Comparison of ENCODE assay signal across 8 mouse cellular contexts in the genomic region with DNA sequence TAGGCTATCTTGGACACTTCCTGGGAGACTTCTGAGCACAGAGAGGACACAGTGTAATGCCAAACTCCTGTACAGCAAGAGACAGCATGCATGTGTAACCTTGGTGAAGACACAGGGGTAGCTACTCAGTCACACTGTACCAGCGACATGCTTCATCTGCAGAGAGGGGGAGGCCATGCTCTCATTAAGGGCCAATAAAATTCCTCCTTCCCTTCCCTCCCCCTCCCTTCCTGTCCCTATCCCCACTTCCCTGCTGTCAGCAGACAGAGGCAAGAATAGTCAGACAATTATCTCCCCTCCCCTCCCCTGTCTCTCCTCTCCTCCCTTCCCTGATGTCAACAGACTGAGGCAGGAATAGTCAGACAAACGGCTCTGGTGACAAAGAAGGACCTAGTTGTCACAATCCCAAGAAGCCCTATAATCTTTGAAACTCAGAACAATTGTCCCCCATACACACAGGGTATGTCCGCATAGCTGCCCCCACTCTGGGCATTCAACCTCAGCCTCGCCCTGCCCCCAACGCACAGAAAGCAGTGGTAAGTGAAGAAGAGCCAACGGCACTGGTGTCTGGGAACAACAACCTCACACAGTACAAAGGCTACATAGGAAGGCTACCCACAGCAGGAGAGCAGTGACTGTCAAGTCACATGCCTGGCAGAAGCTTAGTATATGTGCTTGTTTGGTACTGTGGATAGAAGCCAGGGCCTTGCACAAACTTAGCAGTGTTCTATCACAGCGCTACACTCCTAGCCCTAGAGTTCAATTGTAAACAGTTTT. TPM values are rescaled to one million over a fixed set of nuclear protein-coding genes. Genes with fewer than 3 reads are reported as not detected.
DNase-seq lines count a peak whose midpoint lies in the region; ATAC-seq and TF ChIP-seq lines count a peak whose summit lies in the region.

No protein-coding gene starts in this region.

- 27% methylated on average over 7 of the region's 7 CpGs for WGBS in kidney, embryonic 15.5 days
- WGBS in heart, embryonic 11.5 days (ENCODE audit: insufficient replicate concordance): 28% methylated on average over 7 of the region's 7 CpGs
- 22% methylated on average over 7 of the region's 7 CpGs for WGBS in liver, embryonic 12.5 days (ENCODE audit: insufficient replicate concordance)
- whole genome bisulfite sequencing in neural tube, embryonic 12.5 days: 9% methylated on average over 7 of the region's 7 CpGs
- WGBS in thymus, adult 2 months: 67% methylated on average over 7 of the region's 7 CpGs

- no peaks in the 10 kb centered on the region for H3K36me3 ChIP-seq in kidney, embryonic 15.5 days
- H3K36me3 ChIP-seq in heart, embryonic 11.5 days (ENCODE audit: control insufficient read depth, insufficient read depth, low read length): no peaks in the 10 kb centered on the region
- H3K36me3 ChIP-seq in liver, embryonic 12.5 days: no peaks in the 10 kb centered on the region
- no peaks in the 10 kb centered on the region for H3K36me3 ChIP-seq in neural tube, embryonic 12.5 days
- H3K36me3 ChIP-seq in thymus, adult 2 months (ENCODE audit: control insufficient read depth, insufficient read depth, low read length): no peaks in the 10 kb centered on the region

- no peak overlapping the region for H3K9ac ChIP-seq in kidney, embryonic 15.5 days
- H3K9ac ChIP-seq in heart, embryonic 11.5 days (ENCODE audit: low read depth, low read length): peak overlapping the region; percentile 59
- no peak overlapping the region for H3K9ac ChIP-seq in liver, embryonic 12.5 days
- H3K9ac ChIP-seq in neural tube, embryonic 12.5 days: no peak overlapping the region

- 0 out of 2 replicates have a peak overlapping the region, but pooled peaks have one; percentile 48 for H3K27ac ChIP-seq in kidney, embryonic 15.5 days
- peak overlapping the region; percentile 99 for H3K27ac ChIP-seq in bone marrow macrophage, adult 2 months (ENCODE audit: insufficient read depth, low read depth, low read length)
- peak overlapping the region; percentile 77 for H3K27ac ChIP-seq in heart, embryonic 11.5 days (ENCODE audit: low read depth, low read length)
- peak overlapping the region; percentile 15; the same call in 1 of the 2 replicates for H3K27ac ChIP-seq in liver, embryonic 12.5 days
- peak overlapping the region; percentile 80 for H3K27ac ChIP-seq in neural tube, embryonic 12.5 days
- H3K27ac ChIP-seq in thymus, adult 2 months (ENCODE audit: control insufficient read depth, insufficient read depth, low read length): no peak overlapping the region

- TF ChIP-seq CTCF in bone marrow macrophage, adult 2 months (IDR thresholded peaks at IDR 0.05; ENCODE audit: low read depth, low read length): no peak
- TF ChIP-seq CTCF in thymus, adult 2 months (IDR thresholded peaks at IDR 0.05; ENCODE audit: borderline replicate concordance, control insufficient read depth, extremely low read depth, insufficient read depth, low read length, poor library complexity): no peak

- 0 out of 2 replicates have a peak overlapping the region, but pooled peaks have one; percentile 12 for H3K4me2 ChIP-seq in kidney, embryonic 15.5 days
- peak overlapping the region; percentile 12 for H3K4me2 ChIP-seq in heart, embryonic 11.5 days
- peak overlapping the region; percentile 25; the same call in 1 of the 2 replicates for H3K4me2 ChIP-seq in liver, embryonic 12.5 days
- peak overlapping the region; percentile 38 for H3K4me2 ChIP-seq in neural tube, embryonic 12.5 days (replicated peaks)

- no peaks in the 10 kb centered on the region for H3K9me3 ChIP-seq in kidney, embryonic 15.5 days (replicated peaks)
- no peaks in the 10 kb centered on the region for H3K9me3 ChIP-seq in heart, embryonic 11.5 days (replicated peaks; ENCODE audit: control insufficient read depth, low read length)
- no peaks in the 10 kb centered on the region for H3K9me3 ChIP-seq in liver, embryonic 12.5 days (replicated peaks)
- no peaks in the 10 kb centered on the region for H3K9me3 ChIP-seq in neural tube, embryonic 12.5 days

- H3K4me1 ChIP-seq in kidney, embryonic 15.5 days: peaks cover 38% of the 10 kb centered on the region
- peaks cover 75% of the 10 kb centered on the region for H3K4me1 ChIP-seq in bone marrow macrophage, adult 2 months (ENCODE audit: control insufficient read depth, insufficient read depth, low read length)
- H3K4me1 ChIP-seq in heart, embryonic 11.5 days (ENCODE audit: control insufficient read depth, insufficient read depth, low read length): peaks cover 50% of the 10 kb centered on the region
- H3K4me1 ChIP-seq in liver, embryonic 12.5 days: peaks cover 61% of the 10 kb centered on the region
- H3K4me1 ChIP-seq in neural tube, embryonic 12.5 days: peaks cover 38% of the 10 kb centered on the region
- peaks cover 16% of the 10 kb centered on the region for H3K4me1 ChIP-seq in thymus, adult 2 months (replicated peaks; ENCODE audit: control insufficient read depth, insufficient read depth, low read length)

- no peak overlapping the region for H3K4me3 ChIP-seq in kidney, embryonic 15.5 days (replicated peaks)
- H3K4me3 ChIP-seq in bone marrow macrophage, adult 2 months (ENCODE audit: insufficient read depth, low read length): peak overlapping the region; percentile 46
- H3K4me3 ChIP-seq in heart, embryonic 11.5 days (ENCODE audit: low read depth, low read length): no peak overlapping the region
- no peak overlapping the region for H3K4me3 ChIP-seq in liver, embryonic 12.5 days
- no peak overlapping the region for H3K4me3 ChIP-seq in neural tube, embryonic 12.5 days
- no peak overlapping the region for H3K4me3 ChIP-seq in thymus, adult 2 months (ENCODE audit: control insufficient read depth, insufficient read depth, low read length)

- DNase-seq in kidney, adult 9 months: no peak
- DNase-seq in right cerebral cortex, adult 2 months (ENCODE audit: low spot score in 2 of 2): no peak
- no peak for DNase-seq in thymus, adult 2 months

- ATAC-seq in kidney, embryonic 15.5 days (replicated peaks; ENCODE audit: low FRiP score): peak; percentile 68
- peak; percentile 39; the same call in 1 of the 2 replicates for ATAC-seq in heart, embryonic 11.5 days (replicated peaks; ENCODE audit: insufficient number of reproducible peaks, low FRiP score, low TSS enrichment)
- no peak for ATAC-seq in liver, embryonic 12.5 days
- peak; percentile 86 for ATAC-seq in neural tube, embryonic 12.5 days (ENCODE audit: low FRiP score, low read depth)

- TF ChIP-seq POLR2A in bone marrow macrophage, adult 2 months (IDR thresholded peaks at IDR 0.05; ENCODE audit: borderline replicate concordance, low read depth, low read length): no peak
- TF ChIP-seq POLR2A in thymus, adult 2 months (IDR thresholded peaks at IDR 0.05; ENCODE audit: control insufficient read depth, extremely low read depth, insufficient read depth, low read length, poor library complexity): no peak

- no peaks in the 10 kb centered on the region for H3K27me3 ChIP-seq in kidney, embryonic 15.5 days
- H3K27me3 ChIP-seq in heart, embryonic 11.5 days (ENCODE audit: control insufficient read depth, insufficient read depth, low read length): no peaks in the 10 kb centered on the region
- H3K27me3 ChIP-seq in liver, embryonic 12.5 days (replicated peaks): no peaks in the 10 kb centered on the region
- H3K27me3 ChIP-seq in neural tube, embryonic 12.5 days (replicated peaks): no peaks in the 10 kb centered on the region
- no peaks in the 10 kb centered on the region for H3K27me3 ChIP-seq in thymus, adult 2 months (ENCODE audit: control insufficient read depth, insufficient read depth, low read length)

RNA-seq across cellular contexts. Expression of a gene that starts 28.8 kb away (rescaled TPM):
- polyA plus RNA-seq in kidney, embryonic 15.5 days (2015; fragmentation: Nextera tagmentation; extraction: Ambion mirVana): 23.2 and 23.5 TPM in 2 replicates
- polyA plus RNA-seq in bone marrow macrophage, adult 2 months (2012; ENCODE audit: insufficient read depth, insufficient read length, missing spikeins): 69.3 and 83.2 TPM in 2 replicates
- 26.3 and 36.3 TPM in 2 replicates for polyA plus RNA-seq in heart, embryonic 11.5 days (2014; fragmentation: Nextera tagmentation; extraction: Ambion mirVana)
- polyA plus RNA-seq in liver, embryonic 12.5 days (2016; fragmentation: Nextera tagmentation; extraction: Ambion mirVana): 29.2 and 30.8 TPM in 2 replicates
- polyA plus RNA-seq in neural tube, embryonic 12.5 days (2016; fragmentation: Nextera tagmentation; extraction: Ambion mirVana): 29.1 and 30.4 TPM in 2 replicates
- polyA plus RNA-seq in thymus, adult 2 months (2012; rRNA removed): 52.7 and 57.5 TPM in 2 replicates

RNA-seq across cellular contexts. Expression of a gene that starts 57.1 kb away (rescaled TPM):
- polyA plus RNA-seq in kidney, embryonic 15.5 days (2015; fragmentation: Nextera tagmentation; extraction: Ambion mirVana): 0.05 TPM in 1 of 2 replicates, not detected in the other
- polyA plus RNA-seq in bone marrow macrophage, adult 2 months (2012; ENCODE audit: insufficient read depth, insufficient read length, missing spikeins): 0.84 TPM in 1 of 2 replicates, not detected in the other
- polyA plus RNA-seq in heart, embryonic 11.5 days (2014; fragmentation: Nextera tagmentation; extraction: Ambion mirVana): not detected in 2 replicates
- not detected in 2 replicates for polyA plus RNA-seq in liver, embryonic 12.5 days (2016; fragmentation: Nextera tagmentation; extraction: Ambion mirVana)
- 0.92 and 1.2 TPM in 2 replicates for polyA plus RNA-seq in neural tube, embryonic 12.5 days (2016; fragmentation: Nextera tagmentation; extraction: Ambion mirVana)
- not detected in 2 replicates for polyA plus RNA-seq in thymus, adult 2 months (2012; rRNA removed)
